Mouse (Mus musculus) G1E (cell line): ENCODE data around the gene F12.

Experiments
- CTCF ChIP-seq: IDR thresholded peaks from 2 replicates; pipeline ENCODE4 v1.5.1; 2012; ENCODE audit warnings: low read depth, low read length, inconsistent platforms, mixed read lengths
- GATA1 ChIP-seq: IDR thresholded peaks from 2 replicates; pipeline ENCODE4 v1.6.1; 2012; ENCODE audit warnings: borderline replicate concordance, low read length, inconsistent platforms, mixed read lengths
- TAL1 ChIP-seq: conservative IDR thresholded peaks from 2 replicates; pipeline ENCODE4 v1.6.1; 2012; ENCODE audit warnings: low read depth, low read length, inconsistent platforms, mixed read lengths

- TF ChIP-seq CTCF, result no peak
- TF ChIP-seq TAL1, result no peak
- TF ChIP-seq GATA1, result no peak
These were observed 49.7 kb upstream of the F12 start for GRCm38 (mm10) chr13:55476256-55476655.
